Mouse (Mus musculus): ENCODE measurements around the gene Cdh15. TPM values are rescaled to one million over a fixed set of nuclear protein-coding genes. Genes with fewer than 3 reads are reported as not detected.

Cdh15 gene
- total RNA-seq, 1 experiment = 0.76 TPM

DNA sequence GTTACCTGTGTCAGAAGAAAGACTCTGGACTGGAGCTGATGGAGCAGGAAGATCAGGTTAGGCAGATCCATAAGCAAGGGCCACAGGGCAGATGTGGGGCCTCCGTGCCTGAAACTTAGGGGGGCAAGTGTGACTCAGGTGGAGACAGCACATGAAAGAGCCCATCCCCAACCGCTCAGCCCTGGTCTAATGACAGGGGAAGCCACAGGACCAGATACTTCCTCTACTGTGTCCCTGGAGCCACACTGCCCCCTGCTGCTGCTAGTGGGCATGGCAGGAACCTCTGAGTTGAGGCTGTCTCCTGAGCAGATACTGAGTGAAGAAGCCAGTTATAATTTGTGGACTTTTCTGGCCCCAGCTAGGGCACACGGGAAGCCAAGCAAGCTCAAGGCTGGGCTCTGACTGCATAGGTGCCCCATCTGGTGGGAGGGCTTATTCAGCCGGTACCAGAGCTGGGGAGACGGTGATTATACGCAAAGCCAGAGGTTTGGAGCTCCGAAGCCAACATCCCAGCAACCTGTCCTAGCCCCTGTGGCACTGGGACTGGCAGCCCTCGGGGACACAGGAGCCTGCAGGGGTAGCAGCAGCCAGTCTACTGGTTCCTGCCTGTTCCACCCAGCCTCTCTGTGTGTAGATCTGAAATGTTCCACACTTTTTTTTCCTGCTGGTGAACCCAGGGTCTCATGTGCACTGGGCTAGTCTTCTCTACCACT, 17.3 kb upstream of the Cdh15 start:
- in situ Hi-C loops (cut with MboI; ENCODE audit: low sequenced_read_pairs in 2 of 2, unreplicated experiment in 2 of 2) = no loop called here
- Histone ChIP-seq H3K9ac (ENCODE audit: insufficient read depth, low read depth, low read length, poor library complexity, severe bottlenecking) (no peak overlapping the region), H3K4me3 (ENCODE audit: insufficient read depth in 1 of 2, low read depth in 1 of 2, low read length in 2 of 2, poor library complexity in 1 of 2, severe bottlenecking in 1 of 2) (no peak overlapping the region), H3K9me3 (ENCODE audit: control insufficient read depth, insufficient read depth, low read depth, low read length) (no peaks in the 10 kb centered on the region), H3K27ac (ENCODE audit: insufficient read depth, low read depth, low read length, poor library complexity, severe bottlenecking) (no peak overlapping the region), H3K36me3 (ENCODE audit: control insufficient read depth, insufficient read depth, low read length, poor library complexity, severe bottlenecking) (no peaks in the 10 kb centered on the region), H3K4me1 (ENCODE audit: control insufficient read depth in 2 of 2, insufficient read depth in 2 of 2, low read length in 2 of 2, poor library complexity in 1 of 2) (no peaks in the 10 kb centered on the region; a peak in 1 of 4 replicates)
- peak; percentile 69 for DNase-seq (ENCODE audit: low read depth, low spot score)
- TF ChIP-seq MAFK (IDR thresholded peaks at IDR 0.05; ENCODE audit: insufficient read depth, low read depth, low read length) (no peak), ZC3H11A (IDR thresholded peaks at IDR 0.05; ENCODE audit: borderline replicate concordance, low read depth, low read length) (peak; percentile 95)

DNA sequence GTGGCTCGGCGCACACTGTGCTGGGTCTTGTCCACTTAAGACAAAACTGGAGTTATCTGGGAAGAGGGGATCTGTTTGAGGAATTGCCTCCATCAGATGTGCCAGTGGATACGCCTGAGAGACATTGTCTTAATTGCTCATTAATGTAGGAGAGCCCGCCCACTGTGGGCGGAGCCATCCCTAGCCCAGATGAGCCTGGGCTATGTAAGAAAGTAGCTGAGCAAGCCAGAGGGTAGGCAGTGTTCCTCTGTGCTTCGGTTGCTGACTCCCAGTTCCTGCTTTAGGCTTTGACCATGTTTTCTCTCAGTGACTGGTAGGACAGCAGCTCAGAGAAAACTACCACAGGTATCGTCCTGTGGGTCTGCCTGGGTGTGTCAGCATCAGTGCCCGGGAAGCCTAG, 13.3 kb upstream of the Cdh15 start:
- no peak overlapping the region for H3K9ac ChIP-seq (ENCODE audit: insufficient read depth, low read depth, low read length, poor library complexity, severe bottlenecking)
- in situ Hi-C loops (cut with MboI; ENCODE audit: low sequenced_read_pairs in 2 of 2, unreplicated experiment in 2 of 2) = no loop called here
- no peak for DNase-seq (ENCODE audit: low read depth, low spot score)
- no peaks in the 10 kb centered on the region; a peak in 1 of 4 replicates for H3K4me1 ChIP-seq (ENCODE audit: control insufficient read depth in 2 of 2, insufficient read depth in 2 of 2, low read length in 2 of 2, poor library complexity in 1 of 2)
- H3K9me3 ChIP-seq (ENCODE audit: control insufficient read depth, insufficient read depth, low read depth, low read length) = no peaks in the 10 kb centered on the region
- H3K4me3 ChIP-seq (ENCODE audit: insufficient read depth in 1 of 2, low read depth in 1 of 2, low read length in 2 of 2, poor library complexity in 1 of 2, severe bottlenecking in 1 of 2) = no peak overlapping the region
- no peak for TF ChIP-seq ZNF384 (IDR thresholded peaks at IDR 0.05; ENCODE audit: low read depth, low read length)
- TF ChIP-seq CHD2 (IDR thresholded peaks at IDR 0.05; ENCODE audit: low read depth, low read length) = no peak
- TF ChIP-seq ZC3H11A (IDR thresholded peaks at IDR 0.05; ENCODE audit: borderline replicate concordance, low read depth, low read length) = no peak
- no peak for TF ChIP-seq MAFK (IDR thresholded peaks at IDR 0.05; ENCODE audit: insufficient read depth, low read depth, low read length)
- TF ChIP-seq HCFC1 (IDR thresholded peaks at IDR 0.05; ENCODE audit: borderline replicate concordance, insufficient read depth, low read length) = no peak
- no peaks in the 10 kb centered on the region for H3K36me3 ChIP-seq (ENCODE audit: control insufficient read depth, insufficient read depth, low read length, poor library complexity, severe bottlenecking)
- H3K27ac ChIP-seq (ENCODE audit: insufficient read depth, low read depth, low read length, poor library complexity, severe bottlenecking) = no peak overlapping the region

DNA sequence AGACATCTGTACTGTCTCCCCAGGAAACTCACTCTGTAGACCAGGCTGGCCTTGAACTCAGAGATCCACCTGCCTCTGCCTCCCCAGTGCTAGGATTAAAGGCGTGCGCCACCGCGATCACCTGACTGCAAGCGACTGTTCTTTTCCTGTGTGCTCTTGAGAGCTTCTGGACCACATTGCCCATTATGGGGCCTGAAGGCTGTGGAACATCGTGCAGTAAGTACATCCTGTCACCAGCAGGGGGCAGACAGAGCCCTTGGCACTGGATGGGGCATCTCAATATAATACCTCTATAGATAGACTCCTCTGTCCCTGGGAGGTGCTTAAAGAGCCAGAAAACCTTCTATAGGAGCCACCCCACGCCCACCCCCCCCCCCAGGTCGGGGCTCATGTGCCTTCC, 12.8 kb upstream of the Cdh15 start:
- in situ Hi-C loops (cut with MboI; ENCODE audit: low sequenced_read_pairs in 2 of 2, unreplicated experiment in 2 of 2) = no loop called here
- Histone ChIP-seq H3K4me3 (ENCODE audit: insufficient read depth in 1 of 2, low read depth in 1 of 2, low read length in 2 of 2, poor library complexity in 1 of 2, severe bottlenecking in 1 of 2) (no peak overlapping the region), H3K36me3 (ENCODE audit: control insufficient read depth, insufficient read depth, low read length, poor library complexity, severe bottlenecking) (no peaks in the 10 kb centered on the region), H3K9ac (ENCODE audit: insufficient read depth, low read depth, low read length, poor library complexity, severe bottlenecking) (no peak overlapping the region), H3K4me1 (ENCODE audit: control insufficient read depth in 2 of 2, insufficient read depth in 2 of 2, low read length in 2 of 2, poor library complexity in 1 of 2) (no peaks in the 10 kb centered on the region; a peak in 1 of 4 replicates), H3K27ac (ENCODE audit: insufficient read depth, low read depth, low read length, poor library complexity, severe bottlenecking) (no peak overlapping the region), H3K9me3 (ENCODE audit: control insufficient read depth, insufficient read depth, low read depth, low read length) (no peaks in the 10 kb centered on the region)
- DNase-seq (ENCODE audit: low read depth, low spot score) = peak; percentile 76
- TF ChIP-seq ZC3H11A (IDR thresholded peaks at IDR 0.05; ENCODE audit: borderline replicate concordance, low read depth, low read length) (peak; percentile 69; the same call in 1 of the 2 replicates), CHD2 (IDR thresholded peaks at IDR 0.05; ENCODE audit: low read depth, low read length) (no peak), HCFC1 (IDR thresholded peaks at IDR 0.05; ENCODE audit: borderline replicate concordance, insufficient read depth, low read length) (no peak)

DNA sequence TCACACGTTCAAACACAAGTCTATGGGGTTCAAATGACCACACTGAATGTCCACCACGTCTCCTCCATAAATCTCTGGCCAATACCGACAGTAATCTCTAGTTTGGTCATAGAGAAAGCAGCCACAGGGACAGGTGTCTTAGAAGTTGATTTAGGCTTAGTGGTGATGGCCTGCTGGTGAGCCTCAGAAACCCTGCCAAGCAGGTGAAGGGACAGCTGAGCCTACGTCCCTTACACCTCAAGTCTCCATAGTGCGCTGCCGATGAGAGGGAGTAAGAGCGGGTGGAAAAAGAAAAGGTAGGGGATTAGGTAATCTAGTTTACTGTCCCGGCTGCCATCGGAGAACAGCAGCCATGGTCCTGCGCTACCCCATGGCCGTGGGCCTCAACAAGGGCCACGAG, 11.6 kb upstream of the Cdh15 start:
- Histone ChIP-seq H3K36me3 (ENCODE audit: control insufficient read depth, insufficient read depth, low read length, poor library complexity, severe bottlenecking) (no peaks in the 10 kb centered on the region), H3K27ac (ENCODE audit: insufficient read depth, low read depth, low read length, poor library complexity, severe bottlenecking) (no peak overlapping the region), H3K4me3 (ENCODE audit: insufficient read depth in 1 of 2, low read depth in 1 of 2, low read length in 2 of 2, poor library complexity in 1 of 2, severe bottlenecking in 1 of 2) (no peak overlapping the region), H3K4me1 (ENCODE audit: control insufficient read depth in 2 of 2, insufficient read depth in 2 of 2, low read length in 2 of 2, poor library complexity in 1 of 2) (no peaks in the 10 kb centered on the region; a peak in 1 of 4 replicates), H3K9me3 (ENCODE audit: control insufficient read depth, insufficient read depth, low read depth, low read length) (no peaks in the 10 kb centered on the region), H3K9ac (ENCODE audit: insufficient read depth, low read depth, low read length, poor library complexity, severe bottlenecking) (no peak overlapping the region)
- no peak for DNase-seq (ENCODE audit: low read depth, low spot score)
- TF ChIP-seq CHD2 (IDR thresholded peaks at IDR 0.05; ENCODE audit: low read depth, low read length) (no peak), MAFK (IDR thresholded peaks at IDR 0.05; ENCODE audit: insufficient read depth, low read depth, low read length) (no peak), ZNF384 (IDR thresholded peaks at IDR 0.05; ENCODE audit: low read depth, low read length) (no peak), ZC3H11A (IDR thresholded peaks at IDR 0.05; ENCODE audit: borderline replicate concordance, low read depth, low read length) (no peak), HCFC1 (IDR thresholded peaks at IDR 0.05; ENCODE audit: borderline replicate concordance, insufficient read depth, low read length) (no peak)
- in situ Hi-C loops (cut with MboI; ENCODE audit: low sequenced_read_pairs in 2 of 2, unreplicated experiment in 2 of 2) = no loop called here

DNA sequence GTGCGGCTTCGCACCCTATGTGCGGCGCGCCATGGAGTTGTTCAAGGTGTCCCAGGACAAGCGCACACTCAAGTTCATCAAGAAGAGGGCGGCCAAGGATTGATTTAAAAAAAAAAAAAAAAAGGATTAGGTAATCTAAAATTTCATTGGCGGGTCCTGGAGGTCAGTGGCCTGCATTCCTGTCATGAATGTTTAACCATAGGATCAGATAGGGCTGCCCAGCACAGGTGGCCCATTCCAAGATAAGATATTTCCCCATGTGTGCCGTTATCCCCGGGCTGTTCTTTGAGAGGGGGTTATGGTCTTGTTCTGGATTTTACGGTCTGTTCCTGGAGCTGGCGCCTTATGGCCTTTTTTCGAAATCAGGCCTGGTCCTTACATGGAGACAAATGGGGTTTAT, 11.1 kb upstream of the Cdh15 start:
- no peak for DNase-seq (ENCODE audit: low read depth, low spot score)
- no peak for TF ChIP-seq MAFK (IDR thresholded peaks at IDR 0.05; ENCODE audit: insufficient read depth, low read depth, low read length)
- H3K4me1 ChIP-seq (ENCODE audit: control insufficient read depth in 2 of 2, insufficient read depth in 2 of 2, low read length in 2 of 2, poor library complexity in 1 of 2) = no peaks in the 10 kb centered on the region; a peak in 1 of 4 replicates
- H3K9ac ChIP-seq (ENCODE audit: insufficient read depth, low read depth, low read length, poor library complexity, severe bottlenecking) = no peak overlapping the region
- in situ Hi-C loops (cut with MboI; ENCODE audit: low sequenced_read_pairs in 2 of 2, unreplicated experiment in 2 of 2) = no loop called here
- no peaks in the 10 kb centered on the region for H3K36me3 ChIP-seq (ENCODE audit: control insufficient read depth, insufficient read depth, low read length, poor library complexity, severe bottlenecking)
- H3K9me3 ChIP-seq (ENCODE audit: control insufficient read depth, insufficient read depth, low read depth, low read length) = no peaks in the 10 kb centered on the region
- H3K27ac ChIP-seq (ENCODE audit: insufficient read depth, low read depth, low read length, poor library complexity, severe bottlenecking) = no peak overlapping the region
- no peak overlapping the region for H3K4me3 ChIP-seq (ENCODE audit: insufficient read depth in 1 of 2, low read depth in 1 of 2, low read length in 2 of 2, poor library complexity in 1 of 2, severe bottlenecking in 1 of 2)
